Mouse (Mus musculus) adrenal gland, adult 8-10 months (tissue): ENCODE measurements around the gene Drc1. TPM values are rescaled to one million over a fixed set of nuclear protein-coding genes. Genes with fewer than 3 reads are reported as not detected.

Experiments used
- DNase-seq: peaks from one replicate; pipeline ENCODE4 v3.0.0; 2022
- total RNA-seq, 4 experiments: library from RNA; stranded (reverse); gene quantifications; 2 replicates each; pipeline ENCODE4 v1.2.4; 2022

Gene Drc1
- total RNA-seq, 4 experiments from 2014 or later, result 0.59 to 2.1 (median 1.1) TPM

DNA sequence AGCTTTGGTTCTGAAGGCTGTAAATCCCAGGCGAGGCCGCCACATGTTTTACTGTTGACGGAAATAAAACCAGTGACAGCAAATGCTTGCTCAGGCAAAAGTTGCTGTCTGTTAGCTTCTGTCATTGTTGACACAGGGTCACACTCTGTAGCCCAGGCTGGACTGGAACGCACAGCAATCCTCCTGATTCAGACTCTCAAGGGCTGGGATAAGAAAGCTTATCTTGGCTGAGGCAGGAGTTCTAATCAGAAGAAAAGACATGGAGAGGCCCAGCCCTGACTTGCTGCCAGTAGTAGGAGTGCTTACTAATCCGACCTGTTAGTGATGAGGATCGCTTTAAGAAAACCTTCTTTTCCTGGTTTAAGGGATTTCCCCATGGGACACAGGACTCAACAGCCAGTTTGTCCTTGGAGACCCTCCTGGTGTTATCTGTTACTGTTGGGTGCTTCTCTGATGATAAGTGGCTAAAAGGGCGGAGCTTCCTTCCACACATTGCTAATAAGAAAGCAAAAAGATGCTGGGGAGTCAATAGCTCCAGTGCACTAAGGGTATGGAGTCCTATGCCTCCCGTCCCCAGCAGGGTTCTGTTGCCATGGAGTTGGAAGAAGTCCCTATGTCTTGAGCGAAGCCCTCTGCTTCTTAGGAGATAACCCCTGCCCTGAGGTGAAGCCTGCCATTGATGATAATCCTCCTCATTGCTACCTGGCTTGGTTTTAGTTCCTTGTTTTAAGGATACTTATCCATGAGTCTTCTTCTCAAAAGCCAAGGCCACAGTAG is 6.1 kb downstream of the Drc1 start:
- DNase-seq, result no peak

- DNase-seq, result no peak
These were observed 59.6 kb downstream of the Drc1 start for GRCm38 (mm10) chr5:30340815-30341214.

DNA sequence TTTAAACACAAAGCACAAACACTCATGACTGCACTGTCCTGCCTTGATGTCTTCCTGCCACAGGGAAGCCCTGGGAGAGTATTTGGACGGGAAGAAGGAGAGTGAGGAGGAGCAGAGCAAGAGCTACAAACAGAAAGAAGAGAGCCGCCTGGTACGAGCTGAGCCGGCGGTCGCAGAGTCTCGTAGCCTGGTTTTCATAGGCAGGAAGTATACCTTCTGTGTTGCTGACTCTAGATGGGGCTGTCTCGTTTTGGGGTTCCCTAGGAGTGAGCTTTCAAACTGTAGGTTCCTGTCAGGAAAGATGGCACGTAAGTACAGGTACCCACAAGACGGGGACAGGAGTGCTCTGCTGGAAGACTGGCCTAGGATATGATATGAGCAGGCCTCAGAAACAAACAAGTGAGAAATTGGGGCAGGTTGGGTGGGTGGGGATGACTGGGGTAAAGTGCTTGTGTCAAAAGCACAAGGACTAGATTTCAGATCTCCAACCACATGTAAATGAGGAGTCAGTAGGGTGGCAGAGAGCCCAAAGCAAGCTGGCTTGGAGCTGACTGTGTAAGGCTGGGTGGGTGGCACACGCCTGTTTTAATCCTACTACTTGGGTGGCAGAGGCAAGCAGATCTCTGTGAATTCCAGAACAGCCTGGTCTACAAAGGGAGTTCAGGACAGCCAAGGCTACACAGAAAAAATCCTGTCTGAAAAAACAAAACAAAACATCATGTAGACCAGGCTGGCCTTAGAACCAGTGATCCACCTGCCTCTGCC is 60.6 kb downstream of the Drc1 start:
- DNase-seq, result no peak

- no peak for DNase-seq
These were observed 61.4 kb downstream of the Drc1 start for GRCm38 (mm10) chr5:30342601-30343015.

- DNase-seq, result no peak
These were observed 61.9 kb downstream of the Drc1 start for GRCm38 (mm10) chr5:30343107-30343506.

DNA sequence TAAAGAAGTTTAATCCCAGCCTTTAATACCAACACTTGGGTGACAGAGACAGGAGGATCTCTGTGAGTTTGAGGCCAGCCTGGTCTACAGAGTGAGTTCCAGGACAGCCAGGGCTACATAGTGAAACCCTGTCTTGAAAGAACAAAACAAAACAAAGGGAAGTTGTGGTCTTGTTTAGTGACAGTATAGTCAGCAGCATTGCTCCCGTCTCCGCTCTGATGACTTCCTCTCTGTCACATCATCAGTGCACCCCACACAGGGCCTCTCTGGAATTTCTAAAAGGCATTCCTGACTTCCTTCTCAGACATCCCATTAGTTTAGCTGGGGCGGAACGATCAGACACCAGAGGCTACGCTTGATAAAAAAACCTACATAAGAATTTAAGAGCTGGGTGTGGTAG is 62.7 kb downstream of the Drc1 start:
- DNase-seq, result no peak

DNA sequence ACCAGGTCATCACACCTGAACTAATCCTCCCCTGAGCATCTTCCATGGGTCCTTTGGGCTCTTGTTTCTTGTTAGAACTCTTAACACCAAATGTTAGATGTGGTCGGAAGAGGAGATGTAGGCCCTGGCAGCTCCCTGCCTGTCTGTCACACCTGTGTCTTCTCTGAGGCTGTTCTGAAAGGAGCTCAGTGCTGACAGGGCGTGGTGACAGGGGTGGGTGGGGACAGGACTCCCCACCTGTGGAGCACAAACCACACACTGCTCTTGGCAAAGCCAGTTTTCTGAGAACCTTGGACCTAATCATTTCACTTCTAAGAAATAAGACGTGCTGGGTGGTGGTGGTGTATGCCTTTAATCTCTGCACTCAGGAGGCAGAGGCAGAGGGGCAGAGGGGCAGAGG is 72.4 kb downstream of the Drc1 start:
- DNase-seq, result no peak

- DNase-seq, result no peak
These were observed 73.9 kb downstream of the Drc1 start for GRCm38 (mm10) chr5:30355114-30355513.

DNA sequence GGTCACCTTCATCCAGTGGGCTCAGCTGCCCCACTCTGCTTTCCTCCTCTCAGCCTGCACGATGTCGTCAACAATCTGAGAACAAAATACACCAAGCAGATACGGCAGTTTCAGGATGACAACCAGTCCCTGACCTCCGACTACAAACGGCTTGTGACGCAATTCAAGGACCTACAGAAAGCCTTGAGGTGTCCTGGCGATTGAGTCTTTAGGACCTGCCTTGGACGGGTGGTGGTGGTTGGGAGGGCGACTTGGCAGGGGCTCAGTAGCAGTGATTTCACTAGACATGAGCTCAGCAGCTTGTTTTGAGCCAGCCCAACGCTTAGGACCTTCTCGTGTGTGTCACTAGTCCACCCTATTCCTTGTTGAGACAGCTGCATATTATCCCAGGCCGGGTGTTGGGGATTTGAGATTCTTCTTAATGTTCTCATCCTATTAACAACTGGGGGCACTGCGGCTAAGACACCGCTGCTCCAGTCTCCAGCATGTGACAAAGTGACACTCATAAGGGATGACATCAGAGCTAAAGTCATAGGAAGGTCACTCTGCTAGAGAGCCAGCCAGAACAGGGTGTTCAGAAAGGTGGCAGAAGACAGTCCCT is 74.5 kb downstream of the Drc1 start:
- DNase-seq, result peak; percentile 61

- no peak for DNase-seq
These were observed 75.5 kb downstream of the Drc1 start for GRCm38 (mm10) chr5:30356647-30357046.

DNA sequence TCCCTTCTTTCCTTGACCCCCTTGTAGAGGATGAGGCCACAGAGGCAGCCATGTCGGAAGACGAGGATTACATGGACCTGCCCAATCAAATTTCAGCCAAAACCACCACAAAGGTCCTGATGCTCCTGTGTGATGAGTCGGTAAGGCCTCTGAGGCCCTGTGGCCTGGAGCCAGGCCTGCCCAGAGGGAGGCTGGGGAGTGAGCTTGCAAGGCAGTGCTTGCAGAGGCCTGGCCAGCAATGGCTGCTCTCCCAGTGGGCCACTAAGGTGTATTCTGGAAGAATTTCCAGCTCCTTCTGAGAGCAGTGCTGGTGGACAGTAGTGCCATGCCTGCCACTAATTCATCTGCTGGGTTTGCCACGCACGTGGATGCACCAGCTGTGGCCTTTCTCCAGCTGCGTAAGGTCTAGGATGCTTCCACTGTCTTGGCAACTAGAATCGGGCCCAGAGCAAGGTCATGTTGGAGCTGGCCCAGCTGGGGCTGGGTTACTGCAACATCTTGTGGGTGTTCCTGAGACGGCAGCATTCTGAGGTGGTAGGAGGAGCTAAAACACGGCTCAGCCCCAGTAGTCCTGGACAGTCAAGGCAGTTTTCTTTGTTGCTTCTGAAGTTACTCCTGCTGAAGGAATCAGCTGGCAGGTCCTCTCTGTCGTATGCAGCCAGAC is 77.4 kb downstream of the Drc1 start:
- DNase-seq, result peak; percentile 56

GRCm38 (mm10) chr5:30367405-30367804 is 86.2 kb downstream of the Drc1 start:
- DNase-seq, result no peak

DNA sequence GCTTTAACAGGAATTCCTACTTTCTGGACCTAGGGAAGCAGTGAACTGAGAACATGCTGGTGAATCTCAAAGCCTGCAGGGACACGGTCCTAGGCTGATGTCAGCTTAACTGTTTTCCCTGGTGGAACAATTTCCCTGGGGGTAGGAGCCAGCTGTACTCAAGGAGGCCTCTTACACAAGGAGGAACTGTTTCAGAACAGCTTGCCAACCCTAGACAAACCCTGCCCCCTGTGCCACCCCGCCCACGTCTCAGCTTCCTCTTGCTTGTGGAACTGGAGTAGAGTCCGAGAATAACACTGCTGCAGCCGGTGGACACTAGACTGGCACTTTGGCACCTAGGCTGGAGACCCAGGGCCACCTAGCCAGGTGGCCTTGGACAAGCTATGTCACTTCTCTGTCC is 88.2 kb downstream of the Drc1 start:
- peak; percentile 21 for DNase-seq

GRCm38 (mm10) chr5:30382876-30383275 is 101.7 kb downstream of the Drc1 start:
- no peak for DNase-seq

- DNase-seq, result no peak
These were observed 106.5 kb downstream of the Drc1 start for GRCm38 (mm10) chr5:30387726-30388125.

DNA sequence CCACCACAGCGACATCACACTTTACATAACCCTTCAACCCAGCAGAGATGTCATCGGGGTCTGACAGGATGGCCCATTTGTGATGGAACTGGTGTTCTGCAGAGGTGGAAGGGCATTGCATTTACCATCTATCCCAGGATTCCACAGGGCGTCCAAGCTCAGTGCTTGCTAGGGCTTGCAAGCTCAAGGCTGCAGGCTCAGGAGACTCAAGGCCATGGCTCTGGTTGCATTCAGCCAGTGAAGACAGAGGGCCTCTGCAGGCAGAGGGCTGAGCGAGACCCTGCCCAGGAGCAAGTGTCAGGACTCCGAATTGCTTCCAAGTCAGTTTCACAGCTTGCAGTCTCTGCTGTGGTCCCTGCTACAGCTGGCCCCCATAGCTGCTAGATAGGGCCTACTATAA is 108.6 kb downstream of the Drc1 start:
- DNase-seq, result peak; percentile 34

- peak; percentile 53 for DNase-seq
These were observed 110.3 kb downstream of the Drc1 start for GRCm38 (mm10) chr5:30391473-30391872.

DNA sequence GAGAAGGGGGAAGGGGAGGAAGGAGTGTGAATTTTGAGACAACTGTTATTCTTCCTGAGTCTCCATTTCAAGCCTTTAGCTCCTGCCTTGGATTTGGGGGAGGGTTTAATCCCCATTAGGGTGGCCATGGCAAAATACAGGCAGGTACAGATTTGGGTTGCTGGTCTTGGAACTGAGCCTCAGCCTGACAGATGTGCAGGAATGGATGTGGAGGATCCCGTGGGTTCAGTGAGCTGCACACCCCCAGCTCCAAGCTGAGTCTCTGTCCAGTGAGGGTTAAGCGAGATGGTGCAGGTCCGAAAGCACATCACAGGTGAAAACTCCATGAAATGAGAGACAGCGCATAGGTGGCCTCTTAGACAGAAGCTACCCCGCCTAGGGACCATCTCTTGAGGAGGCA is 119.3 kb downstream of the Drc1 start:
- DNase-seq, result no peak

- DNase-seq, result no peak
These were observed 120.0 kb downstream of the Drc1 start for GRCm38 (mm10) chr5:30401165-30401564.

DNA sequence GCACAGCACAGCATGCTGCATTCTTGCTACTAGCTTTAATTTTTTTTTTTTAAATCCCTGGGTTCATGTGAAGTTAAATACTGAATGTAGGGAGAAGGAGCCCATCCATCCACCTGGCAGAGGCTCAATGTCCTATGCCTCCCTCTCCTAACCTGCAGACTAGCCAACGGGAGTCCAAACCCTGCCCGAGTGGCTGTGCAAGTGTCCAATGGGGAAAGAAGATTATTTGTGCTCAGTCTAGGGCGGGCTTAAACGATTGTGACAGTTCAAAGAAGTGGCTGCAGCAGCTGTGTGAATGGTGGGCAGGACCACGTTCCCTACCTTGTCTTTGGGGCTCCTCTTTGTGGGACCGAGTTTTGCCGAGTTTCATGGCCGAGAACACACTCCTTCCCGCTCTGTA is 125.7 kb downstream of the Drc1 start:
- DNase-seq, result no peak

DNA sequence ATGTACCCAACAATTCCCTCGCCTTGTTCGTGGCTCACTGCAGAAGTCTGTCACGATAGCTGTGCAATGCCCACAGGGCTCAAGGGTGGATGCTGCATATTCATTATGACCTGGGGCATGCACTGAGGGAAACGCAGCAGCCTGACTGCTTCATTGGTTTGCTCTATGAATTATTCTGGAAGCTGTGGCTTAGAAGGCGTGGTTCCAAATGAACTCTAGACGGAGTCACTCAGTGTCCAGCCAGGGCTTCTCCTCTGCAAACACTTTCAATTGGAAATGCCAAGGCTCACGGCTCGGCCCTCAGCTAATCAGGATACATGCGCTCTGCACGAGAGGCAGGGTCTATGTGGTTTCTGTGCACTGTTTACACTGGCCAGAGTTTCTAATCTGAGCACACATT is 130.3 kb downstream of the Drc1 start:
- DNase-seq, result no peak

- DNase-seq, result peak; percentile 10
These were observed 134.2 kb downstream of the Drc1 start for GRCm38 (mm10) chr5:30415381-30415780.

GRCm38 (mm10) chr5:30415876-30416275 is 134.7 kb downstream of the Drc1 start:
- DNase-seq, result no peak
